Mouse (Mus musculus): ENCODE results near the gene Mrpl4.
A peak's percentile ranks its signal among the peaks of the same experiment; 100 is the strongest.

Mrpl4 gene

DNA sequence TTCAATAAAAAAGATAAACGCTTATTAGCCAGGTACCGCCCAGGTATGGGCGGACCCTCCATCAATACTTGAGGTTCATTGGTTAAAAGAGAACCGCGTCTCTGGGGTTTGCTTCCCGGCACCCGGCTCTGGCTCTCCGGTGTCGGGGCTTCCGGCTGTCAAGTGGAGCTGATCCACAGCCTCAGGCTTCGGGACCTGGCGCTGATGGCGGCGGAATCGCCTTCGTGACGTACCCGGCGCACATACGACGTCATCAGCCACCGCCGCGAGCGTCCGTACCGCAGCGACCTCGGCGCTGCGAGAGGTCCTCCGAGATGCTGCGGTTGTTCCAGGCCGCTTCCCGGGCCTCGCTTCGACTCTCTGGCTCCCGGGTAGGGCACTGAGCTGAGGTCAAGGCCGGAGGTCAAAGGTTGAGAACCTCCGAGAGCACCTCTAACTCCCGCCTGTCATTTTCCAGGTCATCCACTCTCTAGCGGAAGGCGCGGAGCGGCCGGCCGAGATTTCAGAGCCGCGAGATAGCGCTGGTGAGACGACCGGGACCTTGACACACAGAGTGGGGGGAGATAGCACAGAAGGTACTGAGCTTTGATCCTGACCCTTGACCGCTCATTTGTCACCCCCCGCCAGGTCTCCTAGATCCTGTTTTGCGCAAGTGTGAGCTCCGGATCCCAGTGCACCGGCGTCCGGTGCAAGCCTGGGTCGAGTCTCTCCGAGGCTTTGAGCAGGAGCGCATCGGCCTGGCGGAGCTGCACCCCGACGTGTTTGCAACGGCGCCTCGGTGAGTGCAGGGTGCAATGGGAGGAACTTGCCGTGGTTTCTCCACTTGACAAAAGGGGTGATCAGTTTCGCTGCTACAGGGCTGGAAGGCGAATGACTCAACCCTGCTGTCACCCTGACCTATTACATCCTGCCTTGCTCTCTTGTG lies at the start of gene Mrpl4:
TSS of gene Mrpl4 (plus strand) at position 112 of the 925 bp plus-strand sequence.
- peak; percentile 90 for DNase-seq

GRCm38 (mm10) chr9:20956989-20957388 lies 45.5 kb upstream of the Mrpl4 start:
- DNase-seq, result no peak

- no peak for DNase-seq
These were observed 43.1 kb upstream of the Mrpl4 start, which contains the start of gene Dnmt1 for GRCm38 (mm10) chr9:20959430-20959938. Gene Dnmt1, minus strand, starts transcription at chr9:20959888.

GRCm38 (mm10) chr9:20961557-20961956 lies 41.0 kb upstream of the Mrpl4 start:
- no peak for DNase-seq

DNA sequence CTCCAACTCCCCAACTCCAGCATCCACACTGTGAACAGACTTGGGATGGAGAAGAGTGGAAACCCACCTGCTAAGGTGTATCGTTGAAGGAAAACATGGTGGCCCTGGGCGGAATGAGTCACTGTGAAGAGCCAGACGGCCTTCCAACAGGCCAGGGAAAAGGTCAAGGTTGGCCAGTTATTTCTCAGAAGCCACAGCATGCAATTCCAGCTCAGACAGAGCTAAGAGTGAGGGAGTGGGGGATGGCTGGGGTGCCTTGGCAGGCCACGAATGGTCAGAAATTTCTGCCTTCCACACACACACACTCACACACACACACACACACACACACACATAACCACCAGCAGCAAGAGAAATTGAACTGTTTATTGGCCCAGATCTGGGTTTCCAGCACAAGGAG lies 36.9 kb upstream of the Mrpl4 start:
- no peak for DNase-seq

- DNase-seq, result no peak
These were observed 36.5 kb upstream of the Mrpl4 start for GRCm38 (mm10) chr9:20966008-20966407.

DNA sequence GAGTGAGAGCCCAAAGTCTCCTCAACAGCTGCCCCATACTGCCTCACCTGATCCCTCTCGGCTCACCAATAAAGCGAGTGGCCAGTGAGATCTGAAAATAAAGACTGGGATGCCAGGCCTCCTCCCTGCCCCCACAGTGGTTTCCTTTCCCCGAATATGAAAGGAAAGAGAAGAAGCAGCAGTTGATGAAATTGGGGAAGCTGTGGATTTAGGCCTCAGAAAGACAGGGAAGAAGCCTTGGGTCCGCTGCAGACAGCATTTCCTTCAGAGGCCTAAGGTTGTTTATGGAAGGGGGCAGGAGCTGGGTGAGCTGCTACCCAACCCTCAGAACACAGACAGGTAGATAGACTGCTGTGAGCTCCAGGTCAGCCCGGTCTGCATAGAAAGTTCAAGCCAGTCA lies 35.8 kb upstream of the Mrpl4 start:
- DNase-seq, result no peak

- no peak for DNase-seq
These were observed 30.8 kb upstream of the Mrpl4 start for GRCm38 (mm10) chr9:20971751-20972140.

GRCm38 (mm10) chr9:20972141-20972992 lies 30.2 kb upstream of the Mrpl4 start:
- peak; percentile 95 for DNase-seq

GRCm38 (mm10) chr9:20973001-20973681 lies 29.4 kb upstream of the Mrpl4 start:
- DNase-seq, result no peak

GRCm38 (mm10) chr9:20973682-20974075 lies 28.9 kb upstream of the Mrpl4 start:
- peak; percentile 19 for DNase-seq

- DNase-seq, result peak; percentile 70
These were observed 26.9 kb upstream of the Mrpl4 start for GRCm38 (mm10) chr9:20975431-20976215.

GRCm38 (mm10) chr9:20976216-20976960 lies 26.1 kb upstream of the Mrpl4 start, which contains the start of gene S1pr2:
Gene S1pr2, minus strand, starts transcription at chr9:20976781.
- peak; percentile 88 for DNase-seq

GRCm38 (mm10) chr9:20976961-20977689 lies 25.4 kb upstream of the Mrpl4 start:
- no peak for DNase-seq

DNA sequence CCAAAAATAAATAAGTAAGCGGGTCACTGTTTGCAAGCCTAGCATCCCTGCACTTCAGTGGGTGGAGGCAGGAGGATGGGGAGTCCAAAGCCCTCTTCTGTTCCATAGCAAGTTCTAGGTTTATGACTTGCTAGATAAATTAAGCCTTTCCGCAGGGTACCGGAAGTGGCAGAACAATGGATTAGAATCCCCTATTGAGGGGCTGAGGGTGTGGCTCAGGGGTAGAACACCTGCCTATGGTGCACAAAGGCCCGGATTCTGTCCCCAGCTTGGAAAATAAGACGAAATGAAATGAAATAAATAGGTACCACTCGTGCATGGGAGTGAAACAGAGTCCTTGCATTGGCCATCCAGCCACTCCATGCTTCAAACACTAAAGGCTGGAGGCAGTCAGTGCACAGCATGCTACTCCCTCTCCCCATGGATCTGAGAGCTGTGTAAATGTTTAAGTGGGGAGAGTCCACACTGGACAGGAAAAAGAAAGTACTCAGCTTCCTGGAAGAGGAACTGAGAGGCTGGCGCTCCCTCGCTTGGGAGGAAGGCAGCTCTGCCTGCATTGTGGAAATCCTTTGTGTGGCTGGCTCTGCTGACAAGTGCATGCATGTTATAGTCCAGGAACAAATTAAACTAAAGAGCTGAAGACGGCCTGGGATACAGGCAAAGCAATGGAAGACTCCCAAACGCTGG lies 24.0 kb upstream of the Mrpl4 start:
- no peak for DNase-seq

GRCm38 (mm10) chr9:20979181-20979580 lies 23.4 kb upstream of the Mrpl4 start:
- no peak for DNase-seq

DNA sequence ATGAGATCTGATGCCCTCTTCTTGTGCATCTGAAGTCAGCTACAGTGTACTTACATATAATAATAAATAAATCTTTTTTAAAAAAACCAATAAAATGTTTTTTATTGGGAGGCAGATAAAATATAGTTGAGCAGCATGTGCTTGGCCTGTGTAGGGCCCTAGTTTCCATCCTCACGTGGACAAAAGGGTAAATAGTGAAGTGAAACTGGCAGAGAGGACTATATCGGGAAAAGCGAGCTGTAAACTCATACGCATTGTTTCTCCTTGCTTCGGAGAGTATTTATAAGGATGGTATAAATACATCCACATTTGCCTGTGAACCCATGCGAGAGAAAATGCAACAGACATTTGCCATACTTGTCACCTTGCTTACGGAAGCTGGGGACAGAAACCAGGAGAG lies 22.8 kb upstream of the Mrpl4 start:
- no peak for DNase-seq

DNA sequence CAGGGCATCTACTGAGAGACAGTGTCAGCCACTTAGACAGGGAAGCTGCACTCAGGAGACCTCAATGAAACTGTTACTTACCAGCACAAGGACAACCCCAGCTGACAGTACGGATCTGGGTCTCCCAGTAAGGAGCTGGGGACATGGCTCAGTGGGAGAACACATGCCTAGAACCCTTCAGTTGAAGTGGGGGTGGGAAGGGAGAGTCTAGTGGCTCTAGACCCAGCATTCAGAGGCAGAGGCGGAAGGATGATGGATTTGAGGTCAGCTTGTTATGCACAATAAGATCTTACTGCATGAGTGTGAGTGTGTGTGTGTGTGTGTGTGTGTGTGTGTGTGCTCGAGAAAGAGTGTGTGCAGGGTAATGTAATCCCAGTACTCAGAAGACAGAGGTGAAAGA lies 20.4 kb upstream of the Mrpl4 start:
- no peak for DNase-seq

DNA sequence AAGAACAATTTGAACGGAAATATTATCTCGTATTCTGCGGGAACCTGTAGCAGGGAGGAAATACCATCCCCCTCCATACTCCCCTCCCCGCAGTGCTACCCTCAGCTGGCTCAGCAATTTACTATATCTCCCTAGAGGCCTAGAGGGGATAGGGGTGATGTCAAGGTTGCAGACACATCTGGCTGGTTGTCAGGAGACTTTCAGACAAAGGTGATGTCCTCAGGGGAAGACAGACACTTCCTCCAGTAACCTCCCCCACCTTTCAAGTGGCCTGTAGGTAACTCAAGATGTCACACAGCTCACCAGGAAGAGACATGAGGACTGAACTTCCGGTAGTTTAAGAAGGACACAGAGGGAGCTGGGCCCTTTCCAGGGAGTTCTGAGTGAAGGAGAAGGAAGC lies 19.4 kb upstream of the Mrpl4 start:
- no peak for DNase-seq
